Mouse (Mus musculus) 416B (cell line): ENCODE data around the gene Evi5.

ENCODE experiments used
- DNase-seq: peaks from one replicate; pipeline ENCODE4 v3.0.0; 2011; ENCODE audit warnings: low read depth

The Evi5 gene

GRCm38 (mm10) chr5:107749229-107749916, 125.5 kb downstream of the Evi5 start:
- DNase-seq: peak; percentile 99

GRCm38 (mm10) chr5:107739023-107739422, 135.9 kb downstream of the Evi5 start:
- DNase-seq: no peak

- no peak for DNase-seq
These were observed 136.6 kb downstream of the Evi5 start for GRCm38 (mm10) chr5:107738296-107738695.

GRCm38 (mm10) chr5:107736171-107736570, 138.7 kb downstream of the Evi5 start:
- peak; percentile 71 for DNase-seq

GRCm38 (mm10) chr5:107731844-107732243, 143.1 kb downstream of the Evi5 start:
- DNase-seq: no peak

- no peak for DNase-seq
These were observed 143.5 kb downstream of the Evi5 start for GRCm38 (mm10) chr5:107731408-107731807.

- no peak for DNase-seq
These were observed 147.9 kb downstream of the Evi5 start for GRCm38 (mm10) chr5:107727007-107727402.

- DNase-seq: no peak
These were observed 148.5 kb downstream of the Evi5 start for GRCm38 (mm10) chr5:107726281-107727006.

- peak; percentile 34 for DNase-seq
These were observed 149.3 kb downstream of the Evi5 start, which contains the start of gene Gfi1 for GRCm38 (mm10) chr5:107725435-107726261. TSS of gene Gfi1 (minus strand) at chr5:107726036.

GRCm38 (mm10) chr5:107724661-107725434, 150.1 kb downstream of the Evi5 start:
- DNase-seq: no peak

GRCm38 (mm10) chr5:107723541-107724511, 151.1 kb downstream of the Evi5 start:
- DNase-seq: no peak

GRCm38 (mm10) chr5:107722661-107723532, 152.0 kb downstream of the Evi5 start:
- DNase-seq: no peak

- no peak for DNase-seq
These were observed 153.3 kb downstream of the Evi5 start for GRCm38 (mm10) chr5:107721638-107722011.

- no peak for DNase-seq
These were observed 153.8 kb downstream of the Evi5 start for GRCm38 (mm10) chr5:107720991-107721637.

GRCm38 (mm10) chr5:107720511-107720910, 154.4 kb downstream of the Evi5 start:
- DNase-seq: no peak

- no peak for DNase-seq
These were observed 155.1 kb downstream of the Evi5 start for GRCm38 (mm10) chr5:107719786-107720185.

- DNase-seq: peak; percentile 36
These were observed 155.7 kb downstream of the Evi5 start for GRCm38 (mm10) chr5:107719209-107719608.

- peak; percentile 60 for DNase-seq
These were observed 157.0 kb downstream of the Evi5 start for GRCm38 (mm10) chr5:107717871-107718361.

- peak; percentile 38 for DNase-seq
These were observed 163.2 kb downstream of the Evi5 start for GRCm38 (mm10) chr5:107711689-107712088.
